Mouse (Mus musculus) midbrain, embryonic 14.5 days (tissue): Measurements from ENCODE around the gene Podnl1. TPM values are rescaled to one million over a fixed set of nuclear protein-coding genes. Genes with fewer than 3 reads are reported as not detected.
A peak's percentile ranks its signal among the peaks of the same experiment; 100 is the strongest.

Experiments used
- ATAC-seq: fragments of 200-750 bp; cut with Nextera tagmentation; 2 replicates; pipeline ENCODE4 v1.8.0; 2017; ENCODE audit warnings: moderate number of reproducible peaks, moderate library complexity; ENCODE audit not compliant: low FRiP score, low TSS enrichment
- DNase-seq: peaks from one replicate; pipeline ENCODE4 v3.0.0-alpha.2; 2015
- H3K27ac ChIP-seq: fragments of 300-500 bp; sonication (generic); replicated peaks from 2 replicates; pipeline ENCODE4 v1.5.1; 2014; ENCODE audit warnings: mild to moderate bottlenecking, low read depth, low read length, moderate library complexity
- H3K27me3 ChIP-seq: fragments of 300-500 bp; sonication (generic); 2 replicates; pipeline ENCODE4 v1.6.1; 2014; ENCODE audit warnings: low read length, control low read depth, mixed read lengths; ENCODE audit not compliant: control insufficient read depth, insufficient read depth
- H3K36me3 ChIP-seq: fragments of 300-500 bp; sonication (generic); 2 replicates; pipeline ENCODE4 v1.6.1; 2014; ENCODE audit warnings: low read length, control low read depth; ENCODE audit not compliant: control insufficient read depth, insufficient read depth
- H3K4me1 ChIP-seq: fragments of 300-500 bp; sonication (generic); 2 replicates; pipeline ENCODE4 v1.6.1; 2014; ENCODE audit warnings: mild to moderate bottlenecking, antibody characterized with exemption, low read length, control low read depth; ENCODE audit not compliant: control insufficient read depth, insufficient read depth
- H3K4me2 ChIP-seq: fragments of 300-500 bp; sonication (generic); 2 replicates; pipeline ENCODE4 v1.6.1; 2014; ENCODE audit warnings: mild to moderate bottlenecking, low read length, moderate library complexity
- H3K4me3 ChIP-seq: fragments of 300-500 bp; sonication (generic); replicated peaks from 2 replicates; pipeline ENCODE4 v1.5.1; 2014; ENCODE audit warnings: low read depth, low read length
- H3K9ac ChIP-seq: fragments of 300-500 bp; sonication (generic); replicated peaks from 2 replicates; pipeline ENCODE4 v1.6.1; 2014; ENCODE audit warnings: mild to moderate bottlenecking, low read length, moderate library complexity
- H3K9me3 ChIP-seq: fragments of 300-500 bp; sonication (generic); 2 replicates; pipeline ENCODE4 v1.6.1; 2016; ENCODE audit warnings: low read length, control low read depth, mixed read lengths; ENCODE audit not compliant: control insufficient read depth
- WGBS: fragments of 180-500 bp; shearing (Covaris S2); extraction: QIAGEN DNeasy Blood & Tissue Kit; methylation state at CpG from one replicate; pipeline ENCODE4 v1.1.7; 2014; 5-methylcytosine and 5-hydroxymethylcytosine counted together
- polyA plus RNA-seq: library from polyadenylated mRNA; unstranded; fragments of >200 nt; fragmentation: Nextera tagmentation; extraction: Ambion mirVana; gene quantifications from 2 replicates; pipeline ENCODE4 v1.2.1, GENCODE M21; 2014

The Podnl1 gene
- polyA plus RNA-seq, 1 experiment from 2014 or later = 0.68 TPM

GRCm38 (mm10) chr8:84090585-84090984 lies 35.2 kb upstream of the Podnl1 start:
- no peaks in the 10 kb centered on the region for H3K27me3 ChIP-seq
- H3K9me3 ChIP-seq = no peaks in the 10 kb centered on the region
- H3K4me3 ChIP-seq = no peak overlapping the region
- no peak overlapping the region for H3K4me2 ChIP-seq
- H3K4me1 ChIP-seq = no peaks in the 10 kb centered on the region
- ATAC-seq = no peak
- 97% methylated on average over 8 of the region's 8 CpGs for WGBS
- DNase-seq = no peak
- H3K9ac ChIP-seq = no peak overlapping the region
- H3K36me3 ChIP-seq = peaks cover 95% of the 10 kb centered on the region
- H3K27ac ChIP-seq = no peak overlapping the region

- Histone ChIP-seq H3K4me3 (no peak overlapping the region), H3K27me3 (no peaks in the 10 kb centered on the region), H3K36me3 (peaks cover 85% of the 10 kb centered on the region), H3K9me3 (no peaks in the 10 kb centered on the region), H3K4me2 (no peak overlapping the region), H3K27ac (no peak overlapping the region), H3K4me1 (no peaks in the 10 kb centered on the region), H3K9ac (no peak overlapping the region)
- ATAC-seq = no peak
- WGBS = 76% methylated on average over 8 of the region's 8 CpGs
- no peak for DNase-seq
These were observed 29.7 kb upstream of the Podnl1 start for GRCm38 (mm10) chr8:84096061-84096460.

GRCm38 (mm10) chr8:84098376-84098775 lies 27.4 kb upstream of the Podnl1 start:
- peaks cover 77% of the 10 kb centered on the region for H3K36me3 ChIP-seq
- peaks cover 16% of the 10 kb centered on the region for H3K4me1 ChIP-seq
- no peak overlapping the region for H3K9ac ChIP-seq
- no peak for DNase-seq
- no peak overlapping the region for H3K4me2 ChIP-seq
- WGBS = 98% methylated on average over 7 of the region's 7 CpGs
- ATAC-seq = no peak
- H3K27ac ChIP-seq = no peak overlapping the region
- H3K27me3 ChIP-seq = no peaks in the 10 kb centered on the region
- H3K9me3 ChIP-seq = no peaks in the 10 kb centered on the region
- no peak overlapping the region for H3K4me3 ChIP-seq

- no peak for ATAC-seq
- Histone ChIP-seq H3K36me3 (peaks cover 47% of the 10 kb centered on the region), H3K4me1 (peaks cover 28% of the 10 kb centered on the region), H3K9ac (0 out of 2 replicates have a peak overlapping the region, but pooled peaks have one; percentile 9), H3K9me3 (no peaks in the 10 kb centered on the region), H3K4me2 (no peak overlapping the region), H3K27me3 (no peaks in the 10 kb centered on the region), H3K27ac (no peak overlapping the region), H3K4me3 (no peak overlapping the region)
- no peak for DNase-seq
- 93% methylated on average over 25 of the region's 25 CpGs for WGBS
These were observed 24.1 kb upstream of the Podnl1 start for GRCm38 (mm10) chr8:84101476-84102270.

- no peaks in the 10 kb centered on the region for H3K27me3 ChIP-seq
- H3K4me2 ChIP-seq = peak overlapping the region; percentile 77
- DNase-seq (peak; percentile 14), ATAC-seq (no peak)
- H3K36me3 ChIP-seq = peaks cover 27% of the 10 kb centered on the region
- 37% methylated on average over 3 of the region's 3 CpGs for WGBS
- peak overlapping the region; percentile 58 for H3K4me3 ChIP-seq
- H3K9ac ChIP-seq = peak overlapping the region; percentile 72
- peaks cover 28% of the 10 kb centered on the region for H3K4me1 ChIP-seq
- no peaks in the 10 kb centered on the region for H3K9me3 ChIP-seq
- H3K27ac ChIP-seq = peak overlapping the region; percentile 95
These were observed 22.2 kb upstream of the Podnl1 start for GRCm38 (mm10) chr8:84103601-84104000.

GRCm38 (mm10) chr8:84104221-84104620 lies 21.6 kb upstream of the Podnl1 start:
- DNase-seq (peak; percentile 84), ATAC-seq (peak; percentile 85)
- Histone ChIP-seq H3K4me1 (peaks cover 28% of the 10 kb centered on the region), H3K27me3 (no peaks in the 10 kb centered on the region), H3K9me3 (no peaks in the 10 kb centered on the region), H3K9ac (peak overlapping the region; percentile 72), H3K27ac (peak overlapping the region; percentile 95), H3K36me3 (peaks cover 21% of the 10 kb centered on the region), H3K4me3 (peak overlapping the region; percentile 58), H3K4me2 (peak overlapping the region; percentile 77)
- 1% methylated on average over 26 of the region's 29 CpGs for WGBS

GRCm38 (mm10) chr8:84104697-84105609 lies 20.8 kb upstream of the Podnl1 start, which contains the start of gene Dcaf15:
Gene Dcaf15 (minus strand): TSS chr8:84104768.
- DNase-seq = peak; percentile 99
- no peaks in the 10 kb centered on the region for H3K27me3 ChIP-seq
- peak within 1 kb of the TSS; percentile 58 for H3K4me3 ChIP-seq
- ATAC-seq = peak; percentile 96
- peak within 1 kb of the TSS; percentile 72 for H3K9ac ChIP-seq
- H3K36me3 ChIP-seq = peaks cover 16% of the 10 kb centered on the region
- H3K9me3 ChIP-seq = no peaks in the 10 kb centered on the region
- peaks cover 28% of the 10 kb centered on the region for H3K4me1 ChIP-seq
- peak within 1 kb of the TSS; percentile 95 for H3K27ac ChIP-seq
- WGBS = 6% methylated on average over 42 of the region's 42 CpGs
- H3K4me2 ChIP-seq = peak within 1 kb of the TSS; percentile 77

- Histone ChIP-seq H3K9ac (no peak overlapping the region), H3K4me2 (peak overlapping the region; percentile 53; the same call in 1 of the 2 replicates), H3K36me3 (peaks cover 16% of the 10 kb centered on the region), H3K4me1 (peaks cover 28% of the 10 kb centered on the region), H3K27me3 (no peaks in the 10 kb centered on the region), H3K9me3 (no peaks in the 10 kb centered on the region), H3K27ac (peak overlapping the region; percentile 82), H3K4me3 (no peak overlapping the region)
- 83% methylated on average over 2 of the region's 2 CpGs for WGBS
- no peak for ATAC-seq
- no peak for DNase-seq
These were observed 20.1 kb upstream of the Podnl1 start for GRCm38 (mm10) chr8:84105676-84106075.
